Mouse (Mus musculus): ENCODE results near the gene Itpr1.

Itpr1 gene

GRCm38 (mm10) chr6:108276880-108277507 is 64.1 kb downstream of the Itpr1 start:
- peak; percentile 73 for DNase-seq (ENCODE audit: low read depth, low spot score)

DNA sequence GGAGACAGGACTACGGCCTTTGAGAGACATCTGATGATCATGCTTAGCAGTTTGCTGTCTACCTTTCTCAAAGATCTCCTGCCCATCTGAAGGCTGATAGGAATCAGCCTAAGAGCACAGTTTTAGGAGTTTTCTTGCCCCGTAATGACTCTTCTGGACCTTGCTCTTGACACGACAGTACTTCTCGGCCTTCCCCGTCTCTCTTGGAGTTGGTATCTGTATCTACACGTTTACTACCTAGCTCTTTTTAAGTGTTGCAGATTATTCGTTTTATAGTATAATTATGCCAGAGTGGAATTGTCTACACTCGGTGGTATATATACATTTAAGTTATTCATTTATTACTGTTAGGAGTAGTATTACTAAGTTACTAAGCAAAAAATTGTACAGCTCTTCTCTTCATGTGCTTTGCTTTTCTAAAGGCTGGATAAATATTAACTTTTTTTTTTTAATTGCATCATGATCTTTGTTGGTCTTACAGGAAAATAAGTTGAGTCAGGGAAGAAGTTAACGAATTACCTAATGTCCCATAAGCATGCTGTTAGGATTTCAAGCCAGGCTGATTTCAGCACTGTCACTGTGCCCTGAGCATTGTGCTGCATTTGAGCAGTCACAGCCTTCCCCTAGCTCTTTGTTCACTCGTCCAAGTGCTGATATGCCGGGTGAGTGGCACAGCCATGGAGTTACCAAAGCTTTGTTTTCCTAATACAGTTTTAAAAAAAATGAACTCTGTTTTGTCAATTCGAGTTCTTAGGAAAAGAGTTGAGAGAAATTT is 64.9 kb downstream of the Itpr1 start:
- no peak for DNase-seq (ENCODE audit: low read depth, low spot score)

- no peak for DNase-seq (ENCODE audit: low read depth, low spot score)
Measured at GRCm38 (mm10) chr6:108278826-108279630, 66.1 kb downstream of the Itpr1 start.

- no peak for DNase-seq (ENCODE audit: low read depth, low spot score)
Measured at GRCm38 (mm10) chr6:108282131-108282530, 69.2 kb downstream of the Itpr1 start.

DNA sequence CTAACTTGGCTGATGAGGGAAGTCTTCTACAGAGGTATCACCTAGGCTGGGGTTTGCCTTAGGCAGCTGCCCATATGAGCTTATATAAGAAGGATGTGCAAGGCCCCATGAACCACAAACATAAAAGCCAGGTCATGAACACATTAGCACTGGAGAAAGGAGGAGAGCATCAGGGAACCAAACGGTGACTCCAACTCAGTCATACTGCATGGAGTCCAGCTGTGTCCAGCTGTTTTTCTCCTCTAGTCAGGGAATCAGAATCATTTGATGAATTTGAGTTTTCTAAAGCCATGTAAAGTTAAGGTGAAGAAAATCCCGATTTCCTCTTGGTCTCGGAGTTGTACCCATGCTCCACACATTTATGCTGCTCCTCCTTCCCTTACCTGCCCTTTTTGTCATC is 69.7 kb downstream of the Itpr1 start:
- no peak for DNase-seq (ENCODE audit: low read depth, low spot score)

GRCm38 (mm10) chr6:108284688-108285087 is 71.8 kb downstream of the Itpr1 start:
- no peak for DNase-seq (ENCODE audit: low read depth, low spot score)

- no peak for DNase-seq (ENCODE audit: low read depth, low spot score)
Measured at GRCm38 (mm10) chr6:108288979-108289378, 76.1 kb downstream of the Itpr1 start.

GRCm38 (mm10) chr6:108290978-108291377 is 78.1 kb downstream of the Itpr1 start:
- DNase-seq (ENCODE audit: low read depth, low spot score), result no peak

DNA sequence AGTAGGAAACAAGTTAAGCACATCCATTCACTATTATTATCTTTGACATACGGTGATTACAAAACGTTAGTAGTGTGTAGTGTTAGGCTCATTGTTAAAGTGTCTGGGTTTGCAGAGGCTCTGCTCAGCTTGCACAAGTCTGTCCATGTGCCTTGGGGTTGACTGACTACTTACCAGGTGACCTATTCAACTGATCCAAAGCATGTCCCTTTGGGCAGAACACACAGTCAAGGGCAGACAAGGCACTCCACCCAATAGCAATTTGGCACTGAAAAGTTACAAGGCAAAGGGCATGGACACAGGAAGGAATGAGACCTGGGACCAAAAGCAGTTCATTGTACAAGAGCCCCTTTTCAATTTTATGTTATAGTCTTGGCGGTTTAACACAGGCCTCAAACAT is 78.7 kb downstream of the Itpr1 start:
- DNase-seq (ENCODE audit: low read depth, low spot score), result no peak

- no peak for DNase-seq (ENCODE audit: low read depth, low spot score)
Measured at GRCm38 (mm10) chr6:108301856-108302255, 89.0 kb downstream of the Itpr1 start.

DNA sequence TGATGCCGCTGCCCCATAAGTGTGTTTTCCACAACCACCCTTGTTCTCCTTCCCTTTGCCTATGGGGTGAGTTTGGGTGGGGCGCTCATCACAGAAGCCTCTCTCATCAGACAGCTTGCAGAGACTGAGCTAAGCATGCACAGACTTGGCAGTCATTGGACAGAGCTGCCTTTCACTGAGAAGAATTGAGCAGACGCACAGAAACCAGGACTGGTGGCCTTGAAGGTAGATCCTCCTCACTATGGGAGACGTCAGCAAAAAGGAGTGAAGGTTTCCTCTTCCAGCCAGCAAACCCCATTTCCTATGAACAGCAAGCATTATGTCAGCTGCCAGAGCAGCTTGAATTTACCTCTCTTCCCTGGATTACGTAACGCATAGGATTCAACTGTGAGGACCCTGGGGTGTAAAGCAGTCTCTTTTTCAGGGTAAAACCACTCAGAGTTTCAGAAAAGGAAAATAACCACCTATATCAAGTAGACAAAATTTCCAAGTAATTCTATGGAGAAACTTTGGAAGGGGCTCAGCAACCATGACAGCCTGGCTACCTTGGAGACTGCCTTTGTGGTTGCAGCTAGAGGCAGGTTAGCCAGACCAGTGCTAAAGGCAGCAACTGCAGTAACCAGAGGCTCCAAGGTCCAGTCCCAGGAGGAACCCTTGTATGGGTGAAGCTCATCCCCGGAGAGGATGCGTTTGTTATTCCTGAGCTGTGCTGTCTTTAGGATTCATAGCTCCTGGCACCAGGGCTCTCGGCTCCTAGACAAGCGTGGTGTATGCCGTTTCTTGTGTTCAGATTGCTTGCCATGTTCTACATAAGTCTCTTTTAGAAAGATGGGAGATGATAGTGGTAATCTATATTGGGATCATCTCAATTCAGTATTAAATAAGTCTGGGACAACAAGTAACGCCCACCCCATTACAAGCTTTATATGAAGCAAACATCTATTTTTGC is 91.0 kb downstream of the Itpr1 start:
- no peak for DNase-seq (ENCODE audit: low read depth, low spot score)

GRCm38 (mm10) chr6:108305171-108305779 is 92.4 kb downstream of the Itpr1 start:
- no peak for DNase-seq (ENCODE audit: low read depth, low spot score)

DNA sequence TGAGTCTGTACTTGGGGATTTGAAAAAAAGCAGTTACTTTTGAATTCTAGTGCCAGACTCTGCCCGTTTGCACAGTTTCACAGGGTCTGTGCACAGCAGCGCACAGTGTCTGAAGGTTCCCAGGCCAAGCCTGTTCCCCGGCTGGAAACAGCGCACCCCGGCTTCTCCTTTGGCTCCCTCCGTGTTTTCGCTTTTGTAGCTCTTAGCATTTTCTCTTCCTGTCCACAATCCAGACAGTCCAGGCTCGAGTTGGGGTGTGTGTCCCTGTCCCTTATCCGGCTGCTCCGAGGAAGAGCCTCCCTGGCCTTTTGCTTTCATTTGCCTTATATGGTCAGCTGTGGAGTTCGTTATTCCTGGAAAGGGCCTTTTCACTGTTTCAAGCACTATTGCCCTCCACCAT is 93.3 kb downstream of the Itpr1 start:
- DNase-seq (ENCODE audit: low read depth, low spot score), result no peak

- DNase-seq (ENCODE audit: low read depth, low spot score), result no peak
Measured at GRCm38 (mm10) chr6:108306910-108307584, 94.2 kb downstream of the Itpr1 start.

DNA sequence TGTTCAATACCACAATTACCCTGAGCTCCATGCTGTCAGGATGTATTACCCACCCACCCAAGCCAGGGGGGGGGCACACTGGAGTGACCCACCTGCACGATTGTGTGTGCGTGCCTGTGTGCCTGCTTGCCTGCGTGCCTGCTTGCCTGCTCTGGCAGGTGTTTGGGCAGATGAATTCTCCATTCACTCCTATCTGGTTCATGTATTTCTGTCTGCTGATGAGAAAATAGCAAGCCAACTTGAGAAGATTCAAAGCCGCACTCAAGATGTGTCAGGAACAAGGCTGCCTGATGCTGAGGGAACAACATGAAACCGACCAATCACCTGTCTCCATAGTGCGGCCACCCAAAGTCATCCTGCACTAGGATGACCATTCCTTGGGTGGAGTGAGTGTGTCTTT is 94.9 kb downstream of the Itpr1 start:
- DNase-seq (ENCODE audit: low read depth, low spot score), result no peak

DNA sequence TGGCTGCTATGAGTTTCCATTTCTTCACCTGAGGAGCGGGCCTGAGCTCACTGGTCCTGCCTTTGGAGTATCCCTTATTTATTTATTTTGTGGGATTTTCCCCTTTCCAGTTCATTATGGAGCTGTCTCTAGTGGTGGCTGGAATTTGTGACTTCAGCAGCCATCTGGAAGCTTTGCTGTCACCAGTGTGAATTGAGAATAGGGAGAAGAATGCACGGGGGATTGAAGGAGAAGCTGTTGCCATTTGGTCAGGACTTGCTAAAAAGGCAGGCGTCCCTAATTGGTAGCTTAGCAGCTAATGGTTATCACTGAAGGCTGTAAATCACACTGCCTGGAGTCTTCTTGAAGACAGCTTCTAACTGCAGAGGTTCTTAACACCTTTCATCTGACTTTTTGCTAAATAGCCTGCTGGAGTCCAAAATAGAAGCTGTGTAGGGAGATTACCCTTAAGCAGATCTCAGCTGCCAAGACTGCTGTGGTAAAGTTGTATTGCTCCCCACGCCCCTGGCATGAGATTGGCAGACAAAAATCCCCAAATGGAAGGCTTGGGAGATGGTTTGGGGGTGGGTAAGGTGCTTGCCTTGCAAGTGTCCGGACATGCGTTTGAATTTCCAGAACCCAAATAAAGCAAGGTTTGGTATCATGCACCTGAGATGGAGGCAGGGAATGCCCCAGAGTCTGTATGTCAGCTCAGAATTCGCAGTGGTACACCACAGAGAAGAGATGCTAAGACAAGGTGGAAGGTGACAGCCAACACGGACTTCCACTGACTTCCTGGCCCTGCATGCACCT is 96.7 kb downstream of the Itpr1 start:
- peak; percentile 79 for DNase-seq (ENCODE audit: low read depth, low spot score)

GRCm38 (mm10) chr6:108313056-108313455 is 100.2 kb downstream of the Itpr1 start:
- DNase-seq (ENCODE audit: low read depth, low spot score), result no peak

GRCm38 (mm10) chr6:108313997-108314396 is 101.1 kb downstream of the Itpr1 start:
- no peak for DNase-seq (ENCODE audit: low read depth, low spot score)

GRCm38 (mm10) chr6:108316268-108316824 is 103.5 kb downstream of the Itpr1 start:
- no peak for DNase-seq (ENCODE audit: low read depth, low spot score)
